Mouse (Mus musculus): ENCODE data around the gene Ugt1a6b.

Ugt1a6b gene

GRCm38 (mm10) chr1:88264237-88264868 is 161.3 kb downstream of the Ugt1a6b start:
- DNase-seq = no peak

GRCm38 (mm10) chr1:88264869-88265240 is 161.8 kb downstream of the Ugt1a6b start:
- no peak for DNase-seq

- no peak for DNase-seq
Observed at GRCm38 (mm10) chr1:88266123-88266522, 163.1 kb downstream of the Ugt1a6b start.

GRCm38 (mm10) chr1:88267489-88267888 is 164.4 kb downstream of the Ugt1a6b start:
- no peak for DNase-seq

- DNase-seq = no peak
Observed at GRCm38 (mm10) chr1:88268070-88268469, 165.0 kb downstream of the Ugt1a6b start.

All from lung, postnatal 14 days (tissue).